Mouse (Mus musculus): Measurements from ENCODE around the gene Ptbp3.
"Not testable (repeated sequence)": the region's sequence is repeated elsewhere in the genome, so short reads cannot be mapped to it uniquely, and the experiment has no call there.

Ptbp3 gene

DNA sequence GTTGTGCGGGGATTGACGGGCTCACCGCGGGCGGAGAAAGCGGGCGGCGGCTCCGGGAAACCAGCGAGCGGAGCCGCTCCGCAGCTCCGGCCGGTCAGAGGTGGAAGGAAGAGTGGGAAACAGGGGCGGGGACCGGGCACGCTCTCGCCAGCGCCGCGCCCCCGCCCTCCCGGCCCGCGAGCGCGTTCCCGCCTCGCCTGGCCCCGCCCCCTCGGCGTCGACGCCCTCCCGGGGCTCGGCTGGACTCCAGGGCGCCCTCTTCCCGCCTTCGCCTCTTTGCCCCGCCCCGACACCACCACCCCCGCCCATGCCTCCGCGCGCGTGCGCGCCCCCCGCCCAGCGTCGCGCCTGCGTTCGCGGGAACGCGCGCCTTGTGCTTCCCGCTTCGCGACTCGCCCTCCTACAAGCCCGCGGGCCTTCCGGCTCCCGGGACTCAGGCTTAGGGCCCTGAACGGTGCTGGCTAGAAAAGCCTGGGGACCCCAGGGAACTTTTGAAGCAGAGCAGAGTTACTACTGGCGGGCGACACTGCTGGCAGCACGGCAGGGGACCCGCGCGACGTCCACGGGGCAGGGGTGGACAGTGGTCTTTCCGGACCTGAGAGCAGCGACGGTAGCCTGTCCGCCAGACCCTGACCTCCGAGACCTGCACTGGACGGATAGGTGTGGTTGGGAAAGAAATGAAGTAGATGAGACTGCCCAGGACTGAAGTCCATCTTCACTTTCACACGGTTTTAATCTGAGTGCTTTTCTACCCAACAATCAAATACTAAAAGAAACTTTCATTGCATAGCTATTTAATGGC, at the start of gene Ptbp3:
Gene Ptbp3, minus strand, starts transcription at position 190 of the 802 bp plus-strand sequence.
- peak; percentile 88 for DNase-seq

DNA sequence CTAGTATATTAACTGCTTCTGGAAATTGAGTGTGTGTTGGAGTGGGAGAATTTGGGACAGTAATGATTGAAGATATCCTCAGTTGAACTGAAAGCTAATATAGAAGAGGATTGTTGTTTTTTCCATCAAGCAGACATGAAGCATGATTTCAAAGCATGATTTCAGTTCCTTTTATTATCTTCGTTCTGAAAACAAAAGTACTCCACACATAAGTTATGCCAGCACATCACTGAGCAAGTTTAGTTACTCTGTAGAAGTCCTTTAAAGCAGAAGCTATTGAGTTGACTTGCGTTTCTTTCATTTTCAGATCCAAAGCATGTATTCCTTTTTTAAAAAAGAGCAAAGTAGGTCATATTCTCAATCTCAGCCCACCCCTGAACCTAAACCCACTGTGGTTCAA, 47.4 kb upstream of the Ptbp3 start:
- DNase-seq, result no peak

DNA sequence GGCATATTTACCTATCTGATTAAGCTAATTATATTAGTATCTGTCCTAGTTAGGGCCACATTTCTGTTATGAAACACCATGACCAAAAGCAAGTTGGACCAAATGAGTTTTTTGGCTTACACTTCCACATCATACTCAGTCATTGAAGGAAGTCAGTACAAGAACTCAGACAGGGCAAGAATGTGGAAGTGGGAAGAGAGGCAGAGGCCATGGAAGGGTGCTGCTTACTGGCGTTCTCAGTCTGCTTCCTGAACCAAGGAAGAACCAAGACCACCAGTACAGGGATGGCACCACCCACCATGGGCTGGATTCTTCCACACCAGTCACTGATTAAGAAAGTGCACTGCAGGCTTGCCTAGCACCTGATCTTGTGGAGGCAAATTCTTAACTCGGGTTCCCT, 45.5 kb upstream of the Ptbp3 start:
- DNase-seq, result no peak

DNA sequence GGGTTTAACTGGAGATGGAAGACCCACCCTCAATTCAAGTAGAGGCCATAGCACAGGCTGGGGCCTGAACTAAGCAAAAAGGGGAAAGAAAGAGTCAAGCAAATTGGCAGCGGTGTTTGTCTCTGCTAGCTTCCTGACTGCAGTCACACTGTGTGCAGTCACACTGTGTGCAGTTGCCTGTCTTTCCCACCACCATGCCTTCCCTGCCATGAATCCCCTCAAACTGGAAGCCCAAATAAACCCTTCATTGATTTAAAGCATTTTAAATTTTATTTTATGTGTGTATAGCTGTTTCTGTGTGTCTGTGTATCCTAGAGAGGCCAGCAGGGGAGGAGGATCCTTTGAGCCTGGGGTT, 38.7 kb upstream of the Ptbp3 start:
- no peak for DNase-seq

DNA sequence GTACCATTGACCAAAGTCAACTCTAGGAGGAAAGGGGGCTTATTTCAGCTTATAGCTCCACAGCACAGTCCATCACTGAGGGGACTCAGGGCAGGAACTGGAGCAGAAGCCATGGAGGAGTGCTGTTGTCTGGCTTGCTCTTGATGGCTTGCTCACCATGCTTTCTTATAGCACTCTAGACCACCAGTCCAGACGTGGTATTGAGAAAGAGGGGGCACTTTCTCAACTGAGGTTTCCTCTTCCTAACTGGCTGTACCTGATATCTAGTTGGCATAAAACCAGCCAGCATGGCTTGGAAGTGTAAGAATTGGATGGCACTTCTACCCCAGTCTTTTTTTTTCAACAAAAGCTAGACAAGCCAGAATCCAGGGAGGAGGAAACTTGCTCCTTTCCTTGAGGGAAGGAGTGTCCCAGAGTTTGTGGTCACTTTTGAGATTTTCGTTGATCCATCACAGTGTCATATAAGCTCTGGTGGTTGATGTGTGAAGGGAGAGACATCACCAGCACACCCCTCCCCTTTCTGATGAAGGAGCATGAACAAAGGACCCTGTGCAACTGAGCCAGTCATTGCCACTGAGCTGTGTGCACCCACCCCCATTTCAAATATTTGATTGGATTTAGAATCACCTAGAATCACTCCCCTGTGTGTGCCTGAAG, 38.2 kb upstream of the Ptbp3 start:
- no peak for DNase-seq

DNA sequence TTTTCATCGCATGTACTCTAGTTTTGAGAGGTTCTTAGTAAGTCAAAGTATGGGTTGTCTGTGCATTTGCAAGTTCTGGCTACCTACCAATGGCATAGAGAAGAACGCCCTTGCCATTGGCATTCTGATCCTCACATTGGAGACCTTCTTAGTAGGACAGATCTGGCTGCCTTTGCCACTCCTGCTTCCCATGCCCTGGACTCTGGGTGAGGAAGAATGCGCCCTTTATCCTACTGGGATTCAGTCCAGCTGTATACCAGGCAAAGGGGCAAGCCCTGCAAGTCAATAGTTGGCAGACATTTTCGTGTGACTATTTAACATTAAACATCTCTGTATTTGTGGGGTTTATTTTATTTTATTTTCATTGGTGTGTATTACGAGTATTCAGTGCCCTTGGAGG, 35.9 kb upstream of the Ptbp3 start:
- DNase-seq, result no peak

DNA sequence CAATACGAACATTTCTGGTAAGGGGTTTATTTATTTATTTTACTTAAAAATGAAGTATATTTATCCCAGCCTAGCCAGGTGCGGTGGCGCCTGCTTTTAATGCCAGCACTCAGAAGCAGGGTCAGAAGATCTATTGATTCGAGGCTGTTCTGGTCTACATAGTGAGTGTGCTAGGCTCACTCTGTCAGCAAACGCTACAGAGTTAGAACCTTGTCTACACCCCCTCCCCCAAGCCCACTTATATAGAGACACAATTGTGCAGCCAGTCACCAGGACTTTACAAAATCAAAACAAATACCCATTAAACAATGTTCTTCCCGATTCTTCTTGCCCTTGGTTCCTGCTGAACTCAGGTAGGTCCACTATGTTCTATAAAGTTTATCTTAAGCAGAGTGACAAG, 33.0 kb upstream of the Ptbp3 start:
- no peak for DNase-seq

DNA sequence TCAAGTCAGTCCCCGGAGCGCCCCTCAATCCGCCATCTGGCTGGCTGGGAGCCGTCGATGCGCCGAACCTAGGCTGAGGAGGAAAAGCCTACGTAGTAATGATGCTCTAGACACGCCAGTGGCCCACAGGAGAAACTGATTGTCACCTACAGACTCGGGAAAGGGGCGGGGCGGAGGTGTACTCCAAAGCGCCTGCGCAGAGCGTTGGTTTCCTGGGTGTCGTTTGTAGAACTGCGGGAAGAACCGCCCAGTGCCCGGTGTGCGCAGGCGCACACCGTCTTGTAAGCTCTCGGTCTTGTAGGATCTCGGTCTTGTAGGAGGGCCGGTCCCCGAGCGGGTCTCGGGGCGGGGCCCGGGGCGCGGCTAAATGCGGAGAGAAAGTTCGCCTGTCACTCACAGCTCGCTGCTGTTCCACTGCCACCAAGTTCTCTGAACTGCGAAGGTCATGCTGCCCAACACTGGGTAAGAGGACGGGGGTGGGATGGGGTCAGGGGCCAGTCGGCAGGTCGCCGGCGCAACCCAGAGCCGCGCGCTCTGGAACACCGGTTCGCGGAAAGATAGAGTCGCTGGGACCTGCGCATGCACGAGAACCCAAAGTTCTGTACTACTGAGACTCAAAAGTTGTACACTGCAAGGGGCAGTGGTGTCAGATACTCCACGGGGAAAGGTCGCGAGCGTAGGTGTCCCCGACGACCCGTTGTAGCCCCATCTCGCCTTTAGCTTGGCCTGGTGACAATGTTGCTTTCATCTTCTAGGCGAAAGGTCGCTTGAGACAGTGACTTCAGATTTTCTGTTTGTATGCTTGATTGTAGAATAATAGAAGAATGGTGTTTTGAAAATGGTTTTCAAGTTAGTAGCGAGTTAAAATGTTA, 32.4 kb upstream of the Ptbp3 start, which contains the start of gene Hsdl2:
Gene Hsdl2, plus strand, starts transcription at position 250 of the 872 bp plus-strand sequence.
- peak; percentile 98 for DNase-seq

DNA sequence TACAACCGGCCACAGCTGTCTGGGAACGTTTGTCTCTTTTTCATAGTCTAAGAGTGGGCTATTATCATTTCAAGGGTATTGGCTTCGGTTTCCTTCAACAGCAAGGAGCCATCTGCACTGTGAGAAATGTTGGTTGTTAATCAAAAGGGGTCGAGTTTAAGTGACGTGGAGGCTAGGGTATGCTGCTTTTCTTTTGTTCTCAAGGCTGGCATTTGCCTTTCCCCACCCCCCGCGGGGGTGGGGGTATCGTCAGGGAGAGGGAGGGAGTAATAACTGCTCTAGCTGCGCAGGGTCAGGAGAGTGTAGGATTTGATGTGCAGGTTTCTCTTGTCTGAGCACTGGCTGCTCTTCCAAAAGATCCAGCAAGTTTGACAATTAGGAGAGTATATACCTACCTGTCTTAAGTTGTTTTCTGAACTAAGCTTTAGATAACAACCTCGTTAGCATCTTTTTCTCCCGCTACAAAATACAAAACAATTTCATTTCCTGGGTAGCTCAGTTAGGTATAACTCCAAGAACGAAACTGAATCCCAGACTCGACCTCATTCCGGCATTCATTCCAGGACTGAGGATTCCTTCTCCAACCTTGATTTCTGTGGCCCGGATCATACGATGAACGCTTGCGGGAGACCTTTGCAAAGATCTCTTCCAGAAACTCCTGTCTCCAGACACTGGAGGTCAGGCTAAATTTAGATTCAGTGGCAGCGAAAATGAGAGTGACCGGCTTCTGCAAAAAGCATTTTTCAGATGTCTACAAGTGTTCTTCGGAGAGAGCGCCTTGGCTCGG, 31.5 kb upstream of the Ptbp3 start:
- peak; percentile 26 for DNase-seq

DNA sequence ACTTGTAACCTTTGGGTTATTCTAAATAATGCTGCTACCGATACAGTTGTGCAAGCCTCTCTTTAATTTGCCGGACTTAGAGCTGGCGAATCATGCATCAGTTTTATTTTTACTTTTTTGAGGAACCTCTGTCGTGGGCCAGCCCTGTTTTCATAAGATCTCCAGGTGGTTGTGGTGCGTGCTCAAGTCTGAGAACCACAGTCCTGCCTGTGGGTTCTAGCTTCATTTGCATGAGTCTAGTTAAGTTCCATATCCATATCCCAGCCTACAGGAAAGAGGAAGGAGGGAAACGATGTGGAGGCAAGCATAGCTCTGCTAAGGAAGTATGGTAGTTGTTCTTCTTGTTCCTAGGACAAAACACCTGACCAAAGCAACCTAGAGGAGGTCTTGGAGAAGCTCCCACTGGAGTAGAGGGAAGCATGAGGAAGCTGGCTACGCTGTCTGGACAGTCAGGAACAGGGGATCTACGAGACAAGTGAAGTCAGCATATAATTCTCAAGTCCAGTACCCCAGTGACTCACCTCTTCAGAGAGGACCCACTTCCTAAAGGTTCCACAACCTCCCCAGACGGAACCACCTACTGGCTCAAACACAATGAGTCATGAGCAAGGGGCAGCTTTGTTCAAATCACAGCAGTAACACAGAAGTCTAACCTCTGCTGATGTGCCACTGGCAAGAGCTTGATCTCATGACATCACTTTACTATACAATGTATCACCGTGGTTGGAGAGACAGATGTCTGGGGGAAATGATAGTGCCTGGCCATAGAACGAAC, 26.2 kb upstream of the Ptbp3 start:
- DNase-seq, result no peak

DNA sequence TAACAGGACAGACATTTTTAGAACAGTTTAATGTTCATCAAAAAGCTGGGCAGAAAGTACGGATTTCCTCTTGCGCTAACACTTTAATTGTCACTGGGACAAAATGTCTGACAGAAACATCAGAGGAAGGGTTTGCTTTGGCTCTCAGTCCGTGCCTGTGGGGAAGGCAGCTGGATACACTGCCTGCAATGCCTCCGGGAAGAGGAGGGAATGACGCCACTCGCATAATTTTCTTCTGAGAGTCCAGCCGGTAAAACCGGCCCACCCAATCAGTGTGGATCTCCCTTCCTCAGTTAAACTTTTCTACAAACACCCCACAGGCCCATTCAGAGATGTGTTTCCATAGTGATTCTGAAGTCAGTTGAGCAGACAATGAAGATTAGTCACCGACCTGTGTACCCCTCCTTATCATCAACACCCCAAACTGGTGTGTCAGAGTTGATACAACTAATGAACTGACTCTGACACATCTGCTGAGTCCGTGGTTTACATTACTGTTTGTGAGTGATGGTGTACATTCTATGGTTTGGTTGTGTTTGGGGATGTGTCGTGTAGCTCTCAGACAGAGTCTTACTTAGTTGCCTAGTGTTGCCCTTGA, 23.5 kb upstream of the Ptbp3 start:
- DNase-seq, result no peak

DNA sequence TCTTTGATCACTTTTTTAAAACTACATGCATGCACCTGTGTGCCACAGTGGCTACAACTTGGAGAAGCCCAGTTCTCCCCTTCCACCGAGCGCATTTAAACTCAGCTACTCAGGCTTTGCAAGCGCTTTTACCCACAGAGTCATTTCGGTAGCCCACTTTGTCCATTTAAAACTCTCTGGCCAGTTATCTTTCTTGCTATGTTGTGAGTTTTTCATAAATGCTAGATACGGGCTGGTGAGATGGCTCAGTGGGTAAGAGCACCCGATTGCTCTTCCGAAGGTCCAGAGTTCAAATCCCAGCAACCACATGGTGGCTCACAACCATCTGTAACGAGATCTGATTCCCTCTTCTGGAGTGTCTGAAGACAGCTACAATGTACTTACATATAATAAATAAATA, 21.4 kb upstream of the Ptbp3 start:
- DNase-seq, result not testable (repeated sequence)

DNA sequence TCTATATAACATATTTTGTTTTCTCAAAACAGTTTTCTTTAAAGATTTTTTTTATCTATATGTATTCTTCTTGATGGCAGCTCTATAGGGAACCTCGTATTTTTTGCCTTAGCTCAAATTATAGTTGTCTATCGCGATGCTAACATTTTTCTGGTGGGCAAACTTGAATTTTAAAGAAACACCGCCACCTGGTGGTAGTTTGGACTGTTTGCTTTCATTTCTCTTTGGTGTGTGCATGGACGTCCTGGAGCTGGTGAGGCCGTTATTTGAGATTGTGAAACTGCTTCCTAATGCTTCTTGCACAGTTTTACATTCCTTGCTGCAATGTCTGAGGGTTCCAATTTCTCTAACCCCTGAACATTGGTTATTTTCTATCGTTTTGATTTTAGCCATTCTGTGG, 20.4 kb upstream of the Ptbp3 start:
- DNase-seq, result peak; percentile 81

DNA sequence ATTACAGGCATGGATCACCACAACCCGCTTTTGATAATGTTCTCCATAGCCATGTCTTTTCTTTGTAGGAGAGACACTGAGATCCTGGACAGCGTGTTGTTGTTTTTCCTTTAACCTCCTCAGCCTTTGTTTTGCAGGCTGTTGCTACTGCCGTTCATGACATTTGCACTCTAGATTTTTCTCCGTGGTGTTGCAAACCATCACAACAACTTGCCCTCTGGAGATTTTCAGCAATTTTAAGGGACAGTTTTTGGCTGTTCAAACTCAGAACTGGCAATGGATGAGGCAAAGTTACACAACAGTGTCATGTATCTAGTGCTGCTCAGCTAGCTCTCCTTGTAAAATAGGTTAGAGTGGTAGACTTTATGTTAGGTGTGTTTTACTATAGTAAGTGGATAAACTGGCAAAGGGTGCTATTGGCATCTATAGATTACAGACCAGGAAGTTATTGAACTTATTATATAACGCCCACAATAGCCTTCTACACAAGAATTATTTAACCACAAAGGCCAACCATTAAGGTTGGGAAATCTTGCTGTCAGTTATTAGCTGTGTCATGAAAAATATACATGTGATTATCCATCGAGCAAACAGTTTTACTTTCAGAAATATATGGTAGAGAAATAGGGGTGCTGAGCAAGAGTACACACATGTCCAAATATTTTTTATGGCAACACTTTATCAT, 18.6 kb upstream of the Ptbp3 start:
- DNase-seq, result no peak

DNA sequence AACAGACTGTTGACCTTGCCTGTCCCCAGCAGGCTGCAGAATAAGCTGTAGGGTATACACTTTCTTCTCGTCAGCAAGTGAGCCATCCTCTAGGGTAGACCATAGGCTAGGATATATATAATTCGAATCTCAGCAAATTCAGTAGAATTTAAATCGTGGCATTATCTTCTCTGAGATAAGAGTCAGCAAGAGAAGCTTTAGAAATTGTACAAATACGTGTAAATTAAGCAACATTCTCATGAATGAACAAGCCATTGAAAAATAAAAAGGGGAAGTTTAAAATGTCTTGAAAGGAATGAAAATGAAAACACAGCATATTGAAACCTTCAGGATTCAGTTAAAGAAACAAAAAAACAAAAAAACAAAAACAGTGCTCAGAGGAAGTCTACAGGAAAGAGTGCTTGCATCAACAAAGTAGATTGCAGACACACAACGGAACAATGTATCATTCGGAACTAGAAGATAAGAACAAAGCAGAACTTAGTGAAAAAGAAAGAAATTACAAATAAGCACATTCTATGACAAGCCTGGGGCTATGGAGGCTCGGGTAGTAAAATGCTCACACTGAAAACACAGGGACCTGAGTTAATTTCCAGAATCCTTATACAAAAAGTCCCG, 16.5 kb upstream of the Ptbp3 start:
- DNase-seq, result no peak

DNA sequence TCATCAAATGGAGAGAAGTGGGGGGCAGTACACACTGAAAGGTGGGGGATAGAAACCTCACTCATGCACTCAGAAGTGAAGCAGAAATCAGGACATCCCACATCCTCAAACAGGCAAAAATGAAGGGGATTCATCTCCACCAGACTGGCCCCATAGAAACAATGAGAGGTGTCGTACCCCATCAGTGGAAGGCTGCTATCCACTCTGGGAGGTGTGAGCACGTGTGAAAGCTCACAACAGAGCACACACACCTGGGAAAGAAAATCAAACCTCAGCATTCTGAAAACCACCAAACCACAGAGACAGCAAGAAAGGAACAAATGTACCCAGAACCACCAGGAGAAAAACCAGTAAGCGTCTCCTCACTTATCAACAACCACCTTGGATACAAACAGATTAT, 15.0 kb upstream of the Ptbp3 start:
- no peak for DNase-seq

DNA sequence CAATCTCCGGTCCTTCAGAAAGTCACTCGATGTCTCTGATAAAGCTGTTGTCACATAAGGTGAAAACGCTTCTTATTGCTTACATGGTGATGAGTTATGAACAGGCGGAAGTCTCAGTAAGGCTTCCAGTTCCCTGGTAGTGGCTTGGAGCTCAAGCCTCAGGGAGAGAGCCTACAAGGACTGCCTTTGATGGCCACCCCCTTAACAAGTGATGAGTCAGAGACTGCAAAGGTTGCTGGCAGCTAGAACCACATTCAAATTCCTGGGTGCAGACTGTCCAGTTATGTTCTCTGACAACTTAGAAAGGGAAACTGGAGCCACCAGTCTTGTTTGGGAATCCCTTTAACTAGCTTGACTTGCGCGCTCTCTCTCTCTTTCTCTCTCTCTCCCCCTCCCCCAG, 11.0 kb upstream of the Ptbp3 start:
- DNase-seq, result peak; percentile 29

DNA sequence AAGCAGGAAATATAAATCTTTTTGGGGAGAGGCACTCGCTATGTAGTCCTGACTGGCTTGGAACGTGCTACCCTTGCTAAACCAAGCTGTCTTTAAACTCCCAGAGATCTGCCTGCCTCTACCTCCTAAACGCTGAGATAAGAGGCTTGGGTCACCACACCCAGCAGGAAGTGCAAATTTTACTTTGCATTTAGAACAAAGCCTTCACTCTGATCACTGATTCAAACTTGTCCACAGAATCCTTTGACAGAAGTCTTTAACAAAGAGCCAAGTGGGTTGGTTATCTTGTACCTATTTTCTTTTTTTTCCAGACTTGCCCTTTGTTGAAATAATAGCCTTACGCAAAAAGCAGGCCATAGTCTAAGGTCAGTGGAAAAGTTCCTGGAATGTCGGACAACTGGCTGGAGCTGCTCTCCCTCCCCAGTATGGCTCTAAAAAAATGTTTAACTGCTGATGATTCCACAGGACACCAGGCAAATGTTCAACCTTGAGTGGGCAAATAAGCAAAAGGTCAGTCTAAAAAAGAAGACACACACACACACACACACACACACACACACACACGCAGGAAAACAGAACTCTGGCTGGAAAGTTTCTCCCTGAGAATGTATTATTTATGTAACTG, 9.0 kb upstream of the Ptbp3 start:
- no peak for DNase-seq

DNA sequence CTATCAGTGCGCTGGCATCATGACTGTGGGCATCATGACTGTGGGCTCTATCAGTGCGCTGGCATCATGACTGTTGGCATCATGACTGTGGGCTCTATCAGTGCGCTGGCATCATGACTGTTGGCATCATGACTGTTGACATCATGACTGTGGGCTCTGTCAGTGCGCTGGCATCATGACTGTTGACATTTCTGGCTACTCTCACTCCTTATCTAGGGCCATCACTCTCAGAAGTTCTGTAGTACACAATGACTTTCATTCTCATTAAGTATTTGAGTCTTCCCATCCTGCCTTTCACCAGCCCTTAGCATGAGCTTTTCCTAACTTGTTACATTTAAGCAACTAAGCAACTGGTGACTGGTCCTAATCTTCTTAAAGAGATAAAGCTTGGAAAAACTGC, 8.2 kb upstream of the Ptbp3 start:
- not testable (repeated sequence) for DNase-seq

DNA sequence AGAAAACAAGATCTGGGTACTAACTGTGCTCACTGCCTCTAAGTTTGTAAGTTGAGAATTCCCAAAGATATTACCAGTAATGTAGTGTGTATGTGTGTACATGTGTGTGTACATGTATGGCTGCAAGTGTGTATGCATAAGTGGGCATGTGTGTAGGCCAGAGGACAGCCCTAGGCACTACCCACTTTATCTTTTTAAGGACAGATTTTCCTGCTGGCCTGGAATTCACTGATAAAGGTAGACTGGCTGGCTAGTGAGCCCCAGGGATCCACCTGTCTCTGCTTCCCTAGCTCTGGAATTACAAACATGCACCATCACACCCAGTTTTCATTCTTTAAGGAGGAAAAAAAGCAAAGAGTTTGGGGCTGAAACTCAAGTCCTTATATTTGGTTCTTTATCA, 6.0 kb upstream of the Ptbp3 start:
- DNase-seq, result no peak
